In the genomic region with DNA sequence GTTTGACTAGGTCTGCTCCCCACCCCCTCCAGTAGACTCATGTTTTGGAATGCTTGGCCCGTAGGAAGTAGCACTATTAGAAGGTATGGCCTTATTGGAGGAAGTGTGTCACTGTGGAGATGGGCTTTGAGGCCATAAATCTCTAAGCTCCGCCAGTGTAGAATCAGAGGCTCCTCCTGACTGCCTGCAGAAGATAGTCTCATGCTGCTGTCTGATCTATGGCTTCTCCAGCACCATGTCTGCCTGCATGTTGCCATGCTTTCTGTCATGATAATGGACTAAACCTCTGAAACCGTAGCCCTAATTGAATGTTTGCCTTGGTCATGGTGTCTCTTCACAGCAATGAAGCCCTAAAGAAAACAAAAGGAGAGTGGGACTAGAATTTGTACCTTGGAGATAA, we compare ENCODE assay signal across 28 mouse cellular contexts. TPM values are rescaled to one million over a fixed set of nuclear protein-coding genes. Genes with fewer than 3 reads are reported as not detected.
A peak's percentile ranks its signal among the peaks of the same experiment; 100 is the strongest.
DNase-seq lines count a peak whose midpoint lies in the region; ATAC-seq and TF ChIP-seq lines count a peak whose summit lies in the region.
"Had no signal": no experiment of that assay in that cellular context is flagged by ENCODE, and none has a peak within 500 bp of the region (broad histone marks: within the 10 kb centered on the region; RNA-seq: fewer than 3 reads in every experiment).

No protein-coding gene starts in this region.

- TF ChIP-seq EP300 in MEL (IDR thresholded peaks at IDR 0.05; ENCODE audit: low read depth in 1 of 2, low read length in 2 of 2): no peak

- DNase-seq in liver, embryonic 11.5 days (ENCODE audit: low spot score): no peak
- DNase-seq in MEL (ENCODE audit: low read depth, low spot score) (peak; percentile 54), MN1 (ENCODE audit: low spot score) (peak; percentile 6)
- DNase-seq in lung, postnatal 10 days: no peak
- DNase-seq: adrenal gland, postnatal 10 days; B cell, adult 2 months; cerebellum, adult 8-10 months; cerebellum, postnatal 25 days; gastrocnemius, postnatal 14 days; heart, adult 11 months; heart, postnatal 36 days; kidney, postnatal 10 days; left cerebral cortex, postnatal 4 days; lung, postnatal 36 days; retina, postnatal 1 day; right cerebral cortex, postnatal 14 days had no signal

- no peaks in the 10 kb centered on the region for H3K9me3 ChIP-seq in kidney, embryonic 15.5 days (replicated peaks)
- H3K9me3 ChIP-seq in kidney, embryonic 14.5 days (ENCODE audit: control insufficient read depth, low read length): no peaks in the 10 kb centered on the region
- no peaks in the 10 kb centered on the region for H3K9me3 ChIP-seq in liver, embryonic 11.5 days (ENCODE audit: control insufficient read depth, low read length)
- no peaks in the 10 kb centered on the region for H3K9me3 ChIP-seq in liver, embryonic 12.5 days (replicated peaks)
- no peaks in the 10 kb centered on the region for H3K9me3 ChIP-seq in MEL (replicated peaks; ENCODE audit: insufficient read depth, low read length)
- H3K9me3 ChIP-seq in intestine, embryonic 16.5 days (ENCODE audit: control insufficient read depth, low read length): no peaks in the 10 kb centered on the region
- H3K9me3 ChIP-seq: forebrain, embryonic 13.5 days; heart, embryonic 12.5 days; hindbrain, embryonic 12.5 days; intestine, embryonic 15.5 days; lung, embryonic 15.5 days; midbrain, embryonic 10.5 days; neural tube, embryonic 15.5 days had no signal

- TF ChIP-seq CTCF in MEL (IDR thresholded peaks at IDR 0.05 in 2 of 3, conservative IDR thresholded peaks at IDR 0.05 in 1 of 3; ENCODE audit: control insufficient read depth in 1 of 3, insufficient read depth in 1 of 3, low read depth in 2 of 3, low read length in 3 of 3, poor library complexity in 1 of 3, severe bottlenecking in 1 of 3): no peak

- 55% methylated on average over 3 of the region's 3 CpGs for WGBS in kidney, embryonic 15.5 days
- WGBS in kidney, embryonic 14.5 days: 57% methylated on average over 3 of the region's 3 CpGs
- WGBS in liver, embryonic 11.5 days: 47% methylated on average over 3 of the region's 3 CpGs
- WGBS in liver, embryonic 12.5 days (ENCODE audit: insufficient replicate concordance): 32% methylated on average over 3 of the region's 3 CpGs
- 49% methylated on average over 3 of the region's 3 CpGs for WGBS in intestine, embryonic 16.5 days

- TF ChIP-seq RAD21 in MEL (IDR thresholded peaks at IDR 0.05; ENCODE audit: low read depth, low read length): no peak

- H3K79me2 ChIP-seq in MEL (ENCODE audit: control insufficient read depth, insufficient read depth, low read length, poor library complexity): peaks cover 30% of the 10 kb centered on the region

- no peak for ATAC-seq in kidney, embryonic 15.5 days (replicated peaks; ENCODE audit: low FRiP score)
- no peak for ATAC-seq in kidney, embryonic 14.5 days (ENCODE audit: low FRiP score, low TSS enrichment)
- peak; percentile 51; the same call in 1 of the 2 replicates for ATAC-seq in liver, embryonic 11.5 days (replicated peaks; ENCODE audit: low FRiP score)
- ATAC-seq in liver, embryonic 12.5 days: no peak; the same call in 1 of the 2 replicates
- no peak for ATAC-seq in intestine, embryonic 16.5 days
- ATAC-seq: forebrain, embryonic 13.5 days; hindbrain, postnatal 0 days; intestine, embryonic 15.5 days had no signal

- H3K4me3 ChIP-seq in kidney, embryonic 15.5 days (replicated peaks): no peak overlapping the region
- no peak overlapping the region for H3K4me3 ChIP-seq in kidney, embryonic 14.5 days (ENCODE audit: low read length)
- H3K4me3 ChIP-seq in liver, embryonic 11.5 days (ENCODE audit: low read depth, low read length): no peak overlapping the region
- H3K4me3 ChIP-seq in liver, embryonic 12.5 days: no peak overlapping the region
- H3K4me3 ChIP-seq in MEL (ENCODE audit: control insufficient read depth in 1 of 2, insufficient read depth in 1 of 2, low read depth in 2 of 2, low read length in 2 of 2): no peak overlapping the region
- H3K4me3 ChIP-seq in intestine, embryonic 16.5 days (ENCODE audit: low read length): no peak overlapping the region
- H3K4me3 ChIP-seq: forebrain, embryonic 13.5 days; heart, embryonic 12.5 days; hindbrain, embryonic 12.5 days; intestine, embryonic 15.5 days; lung, embryonic 15.5 days; midbrain, embryonic 10.5 days; neural tube, embryonic 15.5 days had no signal

- no peak for TF ChIP-seq POLR2A in MEL (IDR thresholded peaks at IDR 0.05; ENCODE audit: control insufficient read depth in 1 of 2, insufficient read depth in 1 of 2, low read depth in 1 of 2, low read length in 2 of 2, poor library complexity in 1 of 2)

- H3K27ac ChIP-seq in kidney, embryonic 15.5 days: 0 out of 2 replicates have a peak overlapping the region, but pooled peaks have one; percentile 13
- no peak overlapping the region for H3K27ac ChIP-seq in kidney, embryonic 14.5 days (ENCODE audit: low read depth, low read length)
- no peak overlapping the region for H3K27ac ChIP-seq in liver, embryonic 11.5 days (ENCODE audit: low read depth, low read length)
- no peak overlapping the region for H3K27ac ChIP-seq in liver, embryonic 12.5 days
- no peak overlapping the region for H3K27ac ChIP-seq in MEL (ENCODE audit: control insufficient read depth, low read depth, low read length)
- no peak overlapping the region for H3K27ac ChIP-seq in intestine, embryonic 16.5 days (ENCODE audit: low read length)
- H3K27ac ChIP-seq: forebrain, embryonic 13.5 days; hindbrain, embryonic 12.5 days; hindbrain, postnatal 0 days; intestine, embryonic 15.5 days; lung, embryonic 15.5 days; midbrain, embryonic 10.5 days; neural tube, embryonic 15.5 days had no signal

- H3K4me1 ChIP-seq in kidney, embryonic 15.5 days: peaks cover 18% of the 10 kb centered on the region
- H3K4me1 ChIP-seq in kidney, embryonic 14.5 days (ENCODE audit: control insufficient read depth, insufficient read depth, low read length): 0 out of 2 replicates have a peak, but pooled peaks cover 10% of the 10 kb centered on the region
- peaks cover 10% of the 10 kb centered on the region for H3K4me1 ChIP-seq in liver, embryonic 11.5 days (replicated peaks; ENCODE audit: control insufficient read depth, insufficient read depth, low read length)
- H3K4me1 ChIP-seq in liver, embryonic 12.5 days: peaks cover 35% of the 10 kb centered on the region
- H3K4me1 ChIP-seq in MEL (ENCODE audit: control insufficient read depth in 1 of 2, insufficient read depth in 2 of 2, low read length in 2 of 2): peaks cover 12 to 25% of the 10 kb centered on the region in 2 experiments
- no peaks in the 10 kb centered on the region for H3K4me1 ChIP-seq in intestine, embryonic 16.5 days (ENCODE audit: control insufficient read depth, insufficient read depth, low read length)

- H3K4me2 ChIP-seq in kidney, embryonic 15.5 days: no peak overlapping the region
- no peak overlapping the region for H3K4me2 ChIP-seq in kidney, embryonic 14.5 days (replicated peaks; ENCODE audit: low read depth, low read length)
- no peak overlapping the region for H3K4me2 ChIP-seq in liver, embryonic 11.5 days
- no peak overlapping the region for H3K4me2 ChIP-seq in liver, embryonic 12.5 days
- H3K4me2 ChIP-seq in intestine, embryonic 16.5 days (ENCODE audit: low read depth, low read length): no peak overlapping the region
- H3K4me2 ChIP-seq: forebrain, embryonic 13.5 days; heart, embryonic 12.5 days; hindbrain, embryonic 12.5 days; intestine, embryonic 15.5 days; lung, embryonic 15.5 days; neural tube, embryonic 15.5 days had no signal

- no peaks in the 10 kb centered on the region for H3K36me3 ChIP-seq in kidney, embryonic 15.5 days
- H3K36me3 ChIP-seq in kidney, embryonic 14.5 days (ENCODE audit: control insufficient read depth, insufficient read depth, low read length): no peaks in the 10 kb centered on the region
- H3K36me3 ChIP-seq in liver, embryonic 11.5 days (ENCODE audit: control insufficient read depth, insufficient read depth, low read length): no peaks in the 10 kb centered on the region
- 0 out of 2 replicates have a peak, but pooled peaks cover 4% of the 10 kb centered on the region for H3K36me3 ChIP-seq in liver, embryonic 12.5 days
- H3K36me3 ChIP-seq in MEL (ENCODE audit: control insufficient read depth in 1 of 2, insufficient read depth in 2 of 2, low read length in 2 of 2): peaks cover 0 to 33% of the 10 kb centered on the region in 2 experiments; a peak in 2 of 4 replicates
- no peaks in the 10 kb centered on the region for H3K36me3 ChIP-seq in intestine, embryonic 16.5 days (ENCODE audit: control insufficient read depth, insufficient read depth, low read length)
- H3K36me3 ChIP-seq: heart, embryonic 12.5 days; hindbrain, embryonic 12.5 days; intestine, embryonic 15.5 days; lung, embryonic 15.5 days; neural tube, embryonic 15.5 days had no signal

- no peak overlapping the region for H3K9ac ChIP-seq in kidney, embryonic 15.5 days
- H3K9ac ChIP-seq in kidney, embryonic 14.5 days (ENCODE audit: low read depth, low read length): no peak overlapping the region
- no peak overlapping the region for H3K9ac ChIP-seq in liver, embryonic 11.5 days (ENCODE audit: low read depth, low read length)
- H3K9ac ChIP-seq in liver, embryonic 12.5 days: no peak overlapping the region
- H3K9ac ChIP-seq in MEL (ENCODE audit: control insufficient read depth, low read depth, low read length, poor library complexity, severe bottlenecking): no peak overlapping the region
- H3K9ac ChIP-seq in intestine, embryonic 16.5 days (ENCODE audit: low read depth, low read length): no peak overlapping the region
- H3K9ac ChIP-seq: forebrain, embryonic 13.5 days; heart, embryonic 12.5 days; hindbrain, embryonic 12.5 days; intestine, embryonic 15.5 days; lung, embryonic 15.5 days; neural tube, embryonic 15.5 days had no signal

- H3K27me3 ChIP-seq in kidney, embryonic 15.5 days: no peaks in the 10 kb centered on the region
- H3K27me3 ChIP-seq in kidney, embryonic 14.5 days (ENCODE audit: control insufficient read depth, insufficient read depth, low read length): no peaks in the 10 kb centered on the region
- no peaks in the 10 kb centered on the region for H3K27me3 ChIP-seq in liver, embryonic 11.5 days (replicated peaks; ENCODE audit: control insufficient read depth, insufficient read depth, low read length)
- H3K27me3 ChIP-seq in liver, embryonic 12.5 days (replicated peaks): no peaks in the 10 kb centered on the region
- H3K27me3 ChIP-seq in MEL (ENCODE audit: control insufficient read depth in 1 of 2, insufficient read depth in 2 of 2, low read length in 2 of 2): no peaks in the 10 kb centered on the region
- no peaks in the 10 kb centered on the region for H3K27me3 ChIP-seq in intestine, embryonic 16.5 days (replicated peaks; ENCODE audit: control insufficient read depth, insufficient read depth, low read length)
- H3K27me3 ChIP-seq: forebrain, embryonic 13.5 days; heart, embryonic 12.5 days; hindbrain, embryonic 12.5 days; intestine, embryonic 15.5 days; lung, embryonic 15.5 days; neural tube, embryonic 15.5 days had no signal

RNA-seq across cellular contexts. Expression of a gene that starts 26.7 kb away (rescaled TPM):
- polyA plus RNA-seq in kidney, embryonic 15.5 days (2015; fragmentation: Nextera tagmentation; extraction: Ambion mirVana): 69.8 and 70.0 TPM in 2 replicates
- polyA plus RNA-seq in kidney, embryonic 14.5 days (2014; fragmentation: Nextera tagmentation; extraction: Ambion mirVana): 75.5 and 108 TPM in 2 replicates
- polyA plus RNA-seq in liver, embryonic 11.5 days (2014; fragmentation: Nextera tagmentation; extraction: Ambion mirVana): 37.0 and 37.2 TPM in 2 replicates
- polyA plus RNA-seq in liver, embryonic 12.5 days (2016; fragmentation: Nextera tagmentation; extraction: Ambion mirVana): 19.7 and 19.9 TPM in 2 replicates
- total RNA-seq in MEL (2012; rRNA removed): 28.7 and 29.3 TPM in 2 replicates
- 10 to 100 TPM; 39.6 to 70.5 TPM for polyA plus RNA-seq in MEL (2012; ENCODE audit: insufficient read depth in 1 of 2, insufficient read length in 2 of 2, low read depth in 1 of 2, low replicate concordance in 2 of 2, missing spikeins in 1 of 2)
- polyA plus RNA-seq in intestine, embryonic 16.5 days (2015; fragmentation: Nextera tagmentation; extraction: Ambion mirVana): 23.9 and 26.0 TPM in 2 replicates

Comparison
In these comparisons a context has a peak if more than half of its experiments do, and no peak if none do; other contexts are left out.
1. DNase-seq: peak in MEL (single experiment) and MN1 (single experiment); none in liver, embryonic 11.5 days (single experiment) and lung, postnatal 10 days (single experiment).